Mouse (Mus musculus): Measurements from ENCODE around the gene Ankra2.

GRCm38 (mm10) chr13:98308004-98308403 lies 45.1 kb downstream of the Ankra2 start:
- TF ChIP-seq CTCF (IDR thresholded peaks at IDR 0.05; ENCODE audit: low read depth) (no peak), EP300 (IDR thresholded peaks at IDR 0.05; ENCODE audit: low read depth) (no peak)
